Mouse (Mus musculus): ENCODE data around the gene Pfn1. TPM values are rescaled to one million over a fixed set of nuclear protein-coding genes. Genes with fewer than 3 reads are reported as not detected.

The Pfn1 gene
- total RNA-seq, 2 experiments from 2014 or later: 303 to 305 TPM

DNA sequence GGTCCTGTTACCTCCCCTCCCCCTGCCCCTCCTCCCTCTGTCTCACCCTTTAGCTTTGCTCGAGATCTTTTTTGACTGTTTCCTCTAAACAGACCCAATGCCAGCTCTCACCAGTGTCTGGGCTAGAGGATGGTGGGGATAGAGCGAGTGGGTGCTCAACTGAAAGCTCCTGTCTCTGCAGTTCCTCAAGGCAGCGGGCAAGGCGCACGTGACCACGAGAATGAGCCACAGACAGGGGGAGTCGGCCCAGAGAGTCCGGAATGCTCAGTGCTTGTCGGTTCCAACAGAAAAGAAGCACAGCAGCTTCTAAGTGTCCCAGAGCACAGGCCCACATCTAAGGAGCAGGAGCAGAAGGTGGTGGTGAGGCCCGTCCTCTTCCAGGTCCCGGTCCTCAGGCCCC, 20.1 kb upstream of the Pfn1 start:
- peak in 1 of 2 experiments; percentile 6 for DNase-seq

- DNase-seq: no peak
Observed at GRCm38 (mm10) chr11:70674014-70674413, 19.6 kb upstream of the Pfn1 start.

DNA sequence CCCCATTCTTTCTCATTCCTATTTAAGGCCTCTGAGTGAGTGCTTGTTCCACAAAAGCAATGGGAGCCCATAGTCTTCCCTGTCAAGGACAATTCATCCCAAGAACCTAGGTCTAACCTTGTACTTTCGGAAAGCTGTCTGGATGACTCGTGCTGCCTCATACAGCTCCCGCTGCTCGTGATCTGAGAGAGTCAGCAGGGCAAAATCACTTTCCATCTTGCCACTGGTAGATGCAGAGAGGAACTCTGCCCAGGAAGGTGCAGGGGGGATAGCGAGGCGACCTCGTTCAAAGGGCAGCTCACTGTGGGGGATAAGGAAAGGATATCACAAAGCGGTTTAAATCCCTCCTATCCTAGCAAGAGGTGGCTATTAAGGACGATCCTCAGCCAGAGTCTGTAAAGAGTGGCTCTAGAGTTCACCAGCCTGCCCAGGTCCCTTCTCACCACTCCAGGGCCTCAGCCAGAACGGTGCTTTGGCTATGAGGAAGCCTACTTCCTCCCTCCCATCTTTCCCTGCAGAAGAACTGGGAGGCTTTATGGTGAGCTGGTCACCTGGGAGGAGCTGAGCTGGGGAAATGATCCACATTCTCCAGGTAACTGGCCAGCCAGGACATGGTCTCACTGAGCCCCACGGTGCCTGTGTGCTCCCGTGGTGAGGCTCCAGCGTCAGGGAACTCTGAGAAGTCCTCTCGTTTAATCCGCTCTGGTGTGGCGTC, 17.0 kb upstream of the Pfn1 start:
- DNase-seq: no peak

DNA sequence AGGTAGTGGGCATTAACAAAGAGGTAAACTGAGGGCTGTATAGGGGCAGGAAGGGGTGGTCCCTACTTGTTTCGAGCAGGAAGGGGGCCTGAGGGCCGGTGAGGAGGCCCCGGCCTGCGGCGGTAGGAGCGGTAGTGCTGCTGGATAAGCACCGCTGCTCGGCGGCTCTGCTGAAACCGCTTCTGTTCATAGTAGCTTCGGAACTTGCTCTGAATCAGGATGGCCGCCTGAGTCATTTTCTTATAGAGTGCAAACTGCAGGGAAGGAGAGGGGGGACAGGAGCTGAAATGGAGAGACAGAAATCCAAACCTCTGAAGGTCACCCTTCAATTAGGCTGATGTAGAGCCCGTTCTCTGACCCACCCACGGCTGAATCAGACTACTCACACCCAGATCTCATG, 16.0 kb upstream of the Pfn1 start:
- peak in 1 of 2 experiments; percentile 9 for DNase-seq

DNA sequence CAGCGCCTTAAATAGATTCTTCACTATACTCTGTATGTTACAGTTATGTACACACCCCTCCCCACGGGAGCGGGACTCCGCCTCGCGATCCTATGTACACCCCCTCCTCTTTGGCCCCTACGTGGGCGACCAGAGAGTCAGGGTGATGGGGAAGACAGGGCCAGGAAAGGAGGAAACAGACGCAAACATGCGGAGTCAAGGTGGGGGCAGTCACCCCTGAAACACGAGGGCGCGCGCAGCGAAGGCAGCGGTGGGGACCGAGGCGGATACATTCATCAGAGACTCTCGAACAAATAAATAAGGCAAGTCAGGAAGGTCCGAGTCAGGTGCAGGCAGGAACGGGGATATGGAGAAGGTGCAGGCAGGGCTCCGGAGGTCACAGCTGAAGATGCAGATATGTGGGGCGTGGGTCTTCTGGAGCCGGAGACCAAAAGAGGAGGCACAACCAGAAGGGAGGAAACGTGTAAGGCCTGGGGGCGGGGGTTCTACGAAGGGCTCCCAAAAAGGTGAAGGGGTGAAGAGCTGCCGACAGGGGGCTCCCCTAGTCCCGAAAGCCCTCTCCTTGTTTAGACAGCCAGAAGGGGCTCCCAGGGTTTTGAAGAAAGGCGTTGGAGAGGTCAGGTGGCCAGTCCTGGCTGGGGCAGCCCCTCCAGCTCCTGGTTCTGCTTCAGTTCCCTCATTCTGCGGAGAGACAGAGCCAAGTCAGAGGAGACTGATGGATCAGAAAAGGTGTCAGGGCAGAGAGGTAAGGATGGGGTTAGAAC, 15.3 kb upstream of the Pfn1 start:
- peak; percentile 80 to 81 for DNase-seq

DNA sequence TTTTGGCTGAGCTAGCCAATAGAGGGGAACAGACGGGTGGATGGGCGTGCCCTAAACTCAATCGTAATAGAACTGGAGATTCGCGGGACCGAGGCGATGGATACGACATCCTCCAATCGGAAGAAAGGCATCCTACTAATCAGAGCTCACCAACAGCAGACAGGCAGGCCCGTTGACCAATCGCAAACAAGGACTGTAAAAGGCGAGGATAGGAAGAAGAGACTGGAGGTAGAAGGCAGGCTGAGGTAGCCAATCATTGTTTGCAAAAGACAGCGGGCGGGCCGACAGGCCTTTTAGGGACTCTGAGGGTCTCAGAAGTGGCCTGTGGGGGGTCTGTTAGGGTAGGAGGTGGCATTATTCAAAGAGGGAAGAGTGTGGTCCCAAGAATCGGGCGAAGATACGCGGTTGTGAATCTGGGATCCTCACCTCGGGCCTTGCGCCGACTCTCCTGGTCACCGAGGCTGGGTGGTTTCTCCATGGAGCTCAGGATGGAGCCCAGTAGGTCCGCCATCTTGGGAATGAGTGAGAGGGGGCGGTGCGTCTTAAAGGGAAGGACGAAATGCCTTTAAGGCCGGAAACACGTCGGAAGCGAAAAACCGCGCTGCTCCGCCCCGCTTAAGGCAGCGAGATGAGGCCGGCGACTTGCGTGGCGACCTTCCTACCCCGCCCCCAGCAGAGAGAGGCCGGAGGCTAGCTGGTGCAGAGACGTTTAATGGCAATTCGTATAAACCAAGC, 14.5 kb upstream of the Pfn1 start, which contains the start of gene Spag7:
Spag7 (minus strand) TSS at position 646 of the 735 bp plus-strand sequence.
- DNase-seq: peak; percentile 99 to 100

DNA sequence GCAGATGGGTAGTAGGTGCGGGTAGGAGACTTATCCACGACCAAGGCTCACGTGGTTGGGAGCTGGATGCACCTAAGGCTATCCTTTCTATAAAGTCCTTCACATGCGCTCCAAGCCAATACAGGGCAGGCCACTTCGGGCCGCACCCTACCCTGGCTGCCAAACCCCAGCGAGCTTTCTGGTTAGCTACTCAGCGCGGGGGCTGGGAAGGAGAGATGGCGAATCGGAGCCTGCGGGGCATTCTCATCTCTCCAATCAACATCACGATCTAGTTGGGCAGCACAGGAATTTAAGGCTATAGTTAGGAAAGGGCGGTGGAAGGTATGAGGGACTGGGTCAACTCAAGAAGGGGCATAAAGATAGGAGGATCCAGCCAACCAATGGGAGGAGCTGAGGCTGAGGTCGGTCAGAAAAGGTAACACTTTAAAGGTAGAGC, 13.9 kb upstream of the Pfn1 start:
- DNase-seq: no peak

GRCm38 (mm10) chr11:70667271-70668150, 13.1 kb upstream of the Pfn1 start:
- DNase-seq: no peak

DNA sequence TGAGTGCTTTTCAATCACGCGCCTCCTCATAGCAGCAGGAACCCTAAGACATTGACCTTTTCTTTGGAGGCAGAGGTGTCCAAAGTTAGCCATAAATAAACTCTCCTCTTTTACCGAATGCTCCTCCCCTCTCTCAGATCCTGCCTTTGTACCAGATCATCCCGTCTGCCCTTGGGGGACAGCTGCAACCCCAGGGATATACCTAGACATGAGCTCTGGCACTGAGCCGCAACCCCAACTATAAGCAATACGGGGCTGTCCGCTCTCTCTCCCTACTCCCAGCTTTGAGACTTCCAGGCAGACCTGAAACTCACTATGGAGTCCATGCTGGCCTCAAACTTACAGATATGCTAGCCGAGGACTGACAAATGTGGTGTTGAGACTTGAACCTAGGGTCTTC, 12.2 kb upstream of the Pfn1 start:
- DNase-seq: no peak

GRCm38 (mm10) chr11:70664741-70665140, 10.3 kb upstream of the Pfn1 start:
- DNase-seq: no peak

GRCm38 (mm10) chr11:70663957-70664356, 9.5 kb upstream of the Pfn1 start:
- peak; percentile 61 to 75 for DNase-seq

- DNase-seq: no peak
Observed at GRCm38 (mm10) chr11:70663101-70663500, 8.7 kb upstream of the Pfn1 start.

- DNase-seq: no peak
Observed at GRCm38 (mm10) chr11:70660571-70660970, 6.1 kb upstream of the Pfn1 start.

DNA sequence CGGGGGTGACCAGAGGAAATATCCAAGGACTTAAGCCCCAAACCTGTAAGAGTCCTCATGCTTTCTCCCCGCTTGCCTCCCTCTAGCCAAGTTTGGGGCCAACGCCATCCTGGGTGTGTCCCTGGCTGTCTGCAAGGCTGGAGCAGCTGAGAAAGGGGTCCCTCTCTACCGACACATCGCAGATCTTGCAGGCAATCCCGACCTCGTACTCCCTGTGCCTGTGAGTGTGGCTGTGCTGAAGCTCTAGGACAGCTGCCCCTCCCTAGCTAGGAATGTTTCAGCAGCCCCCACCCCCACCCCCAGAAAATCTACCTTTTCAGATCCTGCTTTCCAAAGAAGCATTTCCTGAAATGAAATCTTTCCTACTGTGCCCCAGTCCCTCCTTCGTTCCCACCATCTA, 4.5 kb upstream of the Pfn1 start:
- no peak for DNase-seq

DNA sequence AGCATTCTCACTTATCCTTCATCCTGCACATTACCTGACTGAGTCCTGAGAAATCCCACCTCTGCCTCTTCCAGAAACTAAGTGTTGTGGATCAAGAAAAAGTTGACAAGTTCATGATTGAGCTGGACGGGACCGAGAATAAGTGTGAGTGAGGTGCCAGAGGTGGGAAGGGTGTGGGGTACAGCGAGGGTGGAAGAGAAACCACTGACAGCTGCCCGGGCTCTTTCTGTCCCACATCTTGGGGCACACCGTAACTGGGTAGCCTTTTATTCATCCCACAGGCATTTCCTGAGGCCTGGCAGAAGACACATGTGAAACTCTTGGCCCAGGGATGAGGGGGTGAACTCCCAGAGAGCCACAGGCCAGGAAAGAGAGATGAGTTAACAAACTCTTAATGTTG, 4.1 kb upstream of the Pfn1 start:
- DNase-seq: no peak

- no peak for DNase-seq
Observed at GRCm38 (mm10) chr11:70657991-70658390, 3.5 kb upstream of the Pfn1 start.

GRCm38 (mm10) chr11:70657573-70657972, 3.1 kb upstream of the Pfn1 start:
- DNase-seq: no peak

GRCm38 (mm10) chr11:70656964-70657363, 2.5 kb upstream of the Pfn1 start, which contains the start of gene Eno3:
Gene Eno3 (plus strand): TSS chr11:70657202.
- peak; percentile 52 to 55 for DNase-seq

DNA sequence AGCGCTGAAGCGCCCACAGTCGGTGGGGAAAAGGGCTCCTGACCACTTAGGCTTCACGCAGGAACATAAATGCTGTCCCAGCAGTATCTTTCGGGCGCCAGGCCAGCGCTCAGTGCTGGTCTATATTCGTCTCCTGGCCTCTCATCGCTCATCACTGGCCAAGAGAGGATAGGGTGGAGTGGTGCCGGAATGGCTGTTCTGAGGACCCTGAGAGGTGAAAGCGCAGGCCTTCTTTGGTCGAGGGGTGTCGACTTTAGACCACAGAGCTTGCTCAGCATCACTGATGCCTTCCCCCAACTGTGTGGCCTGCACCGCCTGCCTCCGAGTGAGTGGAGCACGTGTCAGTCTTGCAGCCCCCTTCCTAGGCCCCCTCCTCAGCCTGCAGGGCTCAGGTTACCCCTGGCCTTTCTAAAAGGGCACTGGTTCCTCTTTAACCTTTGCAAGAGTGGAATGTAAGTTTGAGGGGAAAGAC, 2.0 kb upstream of the Pfn1 start:
- peak; percentile 87 to 88 for DNase-seq

DNA sequence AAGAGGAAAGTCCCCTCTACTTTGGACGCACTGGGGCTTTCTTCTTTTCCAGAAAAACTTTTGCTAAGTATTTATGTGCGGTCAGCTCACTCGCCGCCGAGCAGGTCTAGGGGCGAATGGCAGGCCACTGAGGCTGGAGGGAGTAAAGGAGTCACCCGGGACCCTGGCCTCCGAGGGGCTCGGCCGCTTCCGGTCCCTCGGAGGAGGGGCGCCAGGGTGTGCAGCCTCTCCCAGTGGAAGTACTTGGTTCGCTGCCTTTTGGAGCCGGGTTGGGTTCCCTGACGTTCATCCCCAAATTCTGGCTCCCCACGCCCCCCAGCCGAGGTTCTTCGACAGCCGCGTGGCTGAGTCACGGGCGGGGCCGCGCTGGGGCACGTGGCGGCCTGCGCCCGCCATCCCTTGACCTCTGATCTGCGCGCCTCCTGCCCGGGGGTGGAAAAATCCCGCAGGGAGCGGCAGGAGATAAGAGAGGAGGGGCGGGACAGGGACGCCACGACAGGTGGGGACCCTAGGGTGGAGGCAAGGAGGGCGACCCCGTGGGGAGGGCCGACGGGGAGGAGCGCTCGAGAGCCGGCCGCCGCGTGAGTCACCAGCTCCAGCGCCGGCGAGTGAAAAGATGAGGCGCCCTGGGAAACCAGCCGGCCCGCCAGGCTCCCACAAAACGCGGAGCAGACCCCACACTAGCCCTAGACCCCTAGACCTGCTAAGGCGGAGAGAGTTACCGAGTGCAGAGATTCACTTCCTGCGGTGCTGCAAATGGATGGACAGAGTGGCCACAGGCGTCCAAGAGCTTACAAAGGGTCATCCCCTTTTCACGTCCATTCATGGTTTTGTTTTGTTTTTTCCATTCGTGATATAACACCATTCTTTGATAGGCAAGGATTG, 1.4 kb upstream of the Pfn1 start:
- DNase-seq: peak; percentile 73 to 74
